Mouse (Mus musculus) heart, adult 18-20 months (tissue): ENCODE data around the gene Dalrd3. TPM values are rescaled to one million over a fixed set of nuclear protein-coding genes. Genes with fewer than 3 reads are reported as not detected.
"Not testable (repeated sequence)": the region's sequence is repeated elsewhere in the genome, so short reads cannot be mapped to it uniquely, and the experiment has no call there.

Experiments used
- DNase-seq, 2 experiments: peaks; one replicate each; pipeline ENCODE4 v3.0.0; 2021 to 2022; ENCODE audit warnings: mixed read lengths in 1 of 2
- total RNA-seq, 2 experiments: library from RNA; stranded (reverse); gene quantifications; 2 replicates each; pipeline ENCODE4 v1.2.3; 2021

Gene Dalrd3
- total RNA-seq, 2 experiments from 2014 or later, result 21.3 to 21.9 TPM

DNA sequence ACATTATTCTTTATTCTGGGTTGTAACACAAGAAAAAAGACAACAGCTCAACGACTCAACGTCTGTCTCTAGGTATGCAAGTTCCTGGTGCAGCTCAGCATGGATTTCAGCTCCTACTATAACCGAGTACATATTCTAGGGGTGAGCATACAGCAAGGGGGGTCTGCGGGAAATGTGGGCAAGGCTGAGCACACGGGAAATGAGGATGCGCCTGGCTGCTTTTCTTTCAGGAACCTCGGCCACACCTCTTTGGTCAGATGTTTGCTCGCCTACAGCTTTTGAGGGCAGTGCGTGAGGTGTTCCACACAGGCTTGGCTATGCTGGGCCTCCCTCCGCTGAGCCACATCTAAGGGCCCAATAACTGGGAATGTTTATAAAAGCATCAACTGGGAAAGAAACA is 2.6 kb downstream of the Dalrd3 start:
- DNase-seq, result peak in 1 of 2 experiments; percentile 1

DNA sequence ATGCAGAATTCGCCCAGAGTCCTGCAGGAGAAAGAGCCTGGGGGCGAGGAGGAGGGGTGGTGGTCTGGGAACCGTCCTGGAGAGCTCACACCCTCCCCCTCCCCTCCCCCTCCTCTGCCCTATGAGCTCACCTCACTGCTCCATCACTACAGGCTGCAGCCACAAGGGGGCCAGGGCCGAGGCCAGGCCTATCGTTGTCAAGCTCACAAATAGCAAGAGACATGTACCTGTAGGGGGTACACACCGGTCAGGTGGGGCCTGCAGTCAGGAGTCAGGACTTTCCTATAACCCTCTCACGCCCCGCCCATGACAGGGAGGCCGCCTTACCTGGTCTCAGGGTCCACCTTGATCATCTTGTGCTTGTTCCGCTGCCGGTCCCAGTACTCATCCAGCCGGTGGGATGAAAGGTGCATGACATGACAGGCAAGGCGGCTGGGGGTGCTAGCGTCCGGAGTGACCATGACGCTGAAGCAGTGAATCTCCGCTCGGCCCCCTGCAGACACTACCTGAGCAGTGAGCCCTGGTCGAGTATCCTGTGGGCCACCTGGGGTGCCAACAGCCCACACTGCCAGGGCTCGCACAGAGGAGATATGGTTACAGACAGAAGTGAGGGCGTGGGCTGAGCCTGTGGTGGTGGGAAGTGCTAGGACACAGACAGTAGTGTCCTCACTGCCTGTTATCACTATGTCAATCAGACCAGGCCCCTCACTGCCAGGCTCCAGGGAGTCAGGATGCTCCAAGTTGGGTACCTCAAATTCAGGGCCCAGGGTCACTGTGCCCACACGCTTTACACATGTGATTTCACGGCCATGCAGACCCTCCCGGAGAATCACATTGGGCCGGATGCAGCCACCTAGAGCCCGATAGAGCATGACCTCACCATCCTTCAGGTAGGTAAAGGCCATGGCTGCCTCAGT is 4.3 kb downstream of the Dalrd3 start:
- DNase-seq, result no peak

GRCm38 (mm10) chr9:108574921-108575320 is 5.2 kb downstream of the Dalrd3 start:
- DNase-seq, result no peak

DNA sequence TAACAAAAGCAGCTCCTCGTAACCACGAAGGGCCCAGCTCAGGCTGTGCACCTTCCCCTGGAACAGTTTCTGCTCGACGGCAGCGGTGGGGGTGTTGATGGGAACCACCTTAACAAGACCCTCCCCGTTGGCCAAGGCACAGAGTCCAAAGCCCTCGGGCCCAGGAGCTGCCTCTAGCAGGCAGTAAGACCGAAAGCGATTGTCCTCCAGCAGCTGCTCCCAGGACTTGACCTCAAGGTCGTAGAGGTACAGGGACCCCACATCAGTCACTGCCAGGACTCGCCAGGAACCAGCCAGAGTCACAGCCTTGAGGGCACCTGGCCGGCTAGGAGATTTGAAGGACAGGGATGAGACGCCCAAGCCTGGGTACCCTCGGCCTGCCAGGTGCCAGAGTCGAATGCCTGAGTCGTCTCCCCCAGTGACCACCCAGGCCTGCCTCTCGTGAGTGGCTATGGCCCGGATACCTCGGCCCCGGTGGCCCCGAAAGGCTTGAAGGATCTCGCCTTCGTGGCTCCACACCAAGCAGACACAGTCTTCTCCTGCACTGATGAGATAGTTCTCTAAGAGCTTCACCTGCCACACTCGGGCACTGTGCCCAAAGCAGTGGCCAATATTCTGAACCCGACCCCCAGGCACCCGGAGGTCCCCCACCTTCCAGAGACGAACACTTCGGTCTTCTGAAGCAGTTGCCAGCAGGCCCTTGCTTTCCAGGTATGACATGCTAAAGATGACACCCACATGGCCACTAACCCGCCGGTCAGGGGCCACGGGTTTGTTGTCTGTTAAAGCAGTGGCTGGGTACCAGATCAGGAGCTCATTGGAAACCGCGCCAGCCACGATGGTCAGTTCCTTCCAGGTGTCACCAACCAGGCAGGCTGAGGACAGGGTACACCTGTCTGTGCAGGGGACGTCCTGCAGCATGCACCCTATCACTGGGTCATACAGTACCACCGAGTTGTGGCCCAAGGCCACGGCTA is 5.9 kb downstream of the Dalrd3 start:
- no peak for DNase-seq

DNA sequence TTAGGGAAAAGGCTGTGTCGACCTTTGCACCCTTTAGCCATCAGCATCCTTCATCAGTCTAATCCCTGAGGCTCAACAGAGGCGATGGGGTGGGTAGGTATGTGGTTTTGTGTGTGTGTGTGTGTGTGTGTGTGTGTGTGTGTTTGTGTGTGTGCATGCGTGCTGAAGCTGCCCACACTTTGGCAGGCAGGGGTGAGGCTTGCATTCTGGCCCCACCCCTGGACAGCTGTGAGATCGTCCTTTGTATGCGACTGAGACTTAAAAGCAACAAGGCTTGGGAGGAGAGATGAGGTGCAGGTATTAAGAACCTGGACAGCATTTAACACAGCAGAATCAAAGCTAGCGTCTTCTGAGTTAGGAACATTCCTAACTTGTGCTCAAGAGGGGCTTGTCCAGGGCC is 7.3 kb downstream of the Dalrd3 start:
- DNase-seq, result no peak

GRCm38 (mm10) chr9:108577934-108578544 is 8.4 kb downstream of the Dalrd3 start:
- DNase-seq, result peak; percentile 47 to 69

DNA sequence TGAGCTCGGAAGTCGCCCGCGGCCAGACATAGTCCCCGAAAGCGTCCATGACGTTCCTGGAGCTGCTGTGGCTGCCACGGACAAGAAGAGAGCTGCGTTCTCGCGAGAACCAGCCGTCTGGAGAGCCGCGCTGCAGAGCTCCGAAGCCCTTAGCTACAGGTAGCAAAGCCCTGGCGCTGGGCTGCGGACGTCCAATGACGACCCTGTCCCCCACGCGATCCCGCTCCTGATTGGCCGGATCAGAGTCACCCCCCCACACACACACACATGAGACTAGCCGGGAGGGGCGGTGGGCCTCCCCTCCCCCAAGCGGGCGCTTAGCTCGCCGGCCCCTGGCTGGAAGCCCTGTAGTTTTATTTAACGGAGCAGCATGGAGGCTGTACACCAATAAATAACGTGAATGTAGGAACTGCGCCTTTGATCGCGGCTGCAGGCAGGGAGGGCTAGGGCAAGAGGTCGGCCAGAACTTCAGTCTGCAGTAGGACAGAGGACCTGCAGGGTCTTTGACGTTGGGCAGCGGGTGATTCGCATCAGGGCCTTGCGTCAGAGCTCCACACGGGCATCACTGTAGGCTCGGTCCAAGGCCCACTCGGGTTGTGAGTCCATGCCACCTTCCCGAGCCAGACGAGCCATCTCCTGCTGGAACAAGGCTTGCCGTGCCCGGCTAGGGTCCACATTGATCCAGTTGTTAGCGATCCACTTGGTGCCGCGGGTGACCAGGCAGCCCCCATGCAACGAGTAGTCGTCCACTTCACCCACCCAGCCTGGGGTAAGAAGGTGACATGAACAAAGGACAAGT is 9.1 kb downstream of the Dalrd3 start, which contains the start of gene Wdr6:
Gene Wdr6, minus strand, starts transcription at position 195 of the 799 bp plus-strand sequence.
- DNase-seq, result peak; percentile 89 to 95

GRCm38 (mm10) chr9:108579344-108579690 is 9.6 kb downstream of the Dalrd3 start:
- DNase-seq, result no peak

DNA sequence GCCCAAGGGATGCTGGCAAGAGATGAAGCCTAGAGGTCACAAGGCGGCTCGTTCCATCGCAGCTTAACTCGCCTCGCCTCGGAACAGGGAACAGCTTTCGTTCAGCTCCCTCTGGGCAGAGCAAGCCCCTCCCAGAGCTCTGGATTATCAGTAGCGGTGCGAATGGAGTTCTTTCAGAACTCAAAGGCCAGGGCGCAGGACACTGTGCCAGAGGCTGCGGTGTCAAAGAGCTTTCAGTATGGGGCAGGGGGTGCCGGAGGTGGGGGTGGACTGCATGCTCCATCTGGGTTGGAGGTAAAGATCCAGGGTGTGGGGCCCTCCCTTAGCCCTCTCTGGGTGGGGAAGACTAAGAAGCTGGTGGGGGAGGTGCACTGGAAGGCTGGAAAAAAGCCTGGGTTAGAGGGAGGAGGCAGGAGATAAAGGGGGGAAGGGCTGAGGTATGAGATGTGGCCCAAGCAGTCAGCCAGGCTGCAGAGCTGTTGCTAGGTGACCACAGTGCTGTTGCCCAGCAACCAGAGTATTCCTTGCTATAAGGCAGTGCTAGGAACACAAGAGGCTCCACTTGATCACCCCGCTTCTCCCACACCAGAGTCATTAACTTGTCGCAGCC is 18.0 kb downstream of the Dalrd3 start:
- peak; percentile 79 to 87 for DNase-seq

DNA sequence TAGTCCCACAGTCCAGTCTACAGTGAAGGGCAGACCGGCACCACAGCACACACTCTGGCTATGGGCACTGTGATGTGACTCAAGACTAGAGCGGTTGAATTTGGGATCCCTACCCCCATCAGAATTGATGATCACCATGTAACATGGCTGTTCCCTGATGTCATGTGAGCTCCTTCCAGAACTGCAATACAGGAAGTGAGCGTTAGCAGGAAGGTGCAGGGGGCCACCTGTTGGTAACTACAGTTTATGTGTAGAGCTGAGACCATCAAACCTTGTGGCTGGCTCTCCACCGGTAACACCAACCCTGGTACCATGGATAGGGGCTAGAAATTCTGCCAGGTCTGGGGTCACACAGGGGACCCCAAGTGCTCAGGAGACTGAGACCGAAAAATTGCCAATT is 19.5 kb downstream of the Dalrd3 start:
- no peak for DNase-seq

GRCm38 (mm10) chr9:108591462-108591861 is 21.8 kb downstream of the Dalrd3 start:
- no peak for DNase-seq

- no peak for DNase-seq
Observed at GRCm38 (mm10) chr9:108594354-108594753, 24.7 kb downstream of the Dalrd3 start.

DNA sequence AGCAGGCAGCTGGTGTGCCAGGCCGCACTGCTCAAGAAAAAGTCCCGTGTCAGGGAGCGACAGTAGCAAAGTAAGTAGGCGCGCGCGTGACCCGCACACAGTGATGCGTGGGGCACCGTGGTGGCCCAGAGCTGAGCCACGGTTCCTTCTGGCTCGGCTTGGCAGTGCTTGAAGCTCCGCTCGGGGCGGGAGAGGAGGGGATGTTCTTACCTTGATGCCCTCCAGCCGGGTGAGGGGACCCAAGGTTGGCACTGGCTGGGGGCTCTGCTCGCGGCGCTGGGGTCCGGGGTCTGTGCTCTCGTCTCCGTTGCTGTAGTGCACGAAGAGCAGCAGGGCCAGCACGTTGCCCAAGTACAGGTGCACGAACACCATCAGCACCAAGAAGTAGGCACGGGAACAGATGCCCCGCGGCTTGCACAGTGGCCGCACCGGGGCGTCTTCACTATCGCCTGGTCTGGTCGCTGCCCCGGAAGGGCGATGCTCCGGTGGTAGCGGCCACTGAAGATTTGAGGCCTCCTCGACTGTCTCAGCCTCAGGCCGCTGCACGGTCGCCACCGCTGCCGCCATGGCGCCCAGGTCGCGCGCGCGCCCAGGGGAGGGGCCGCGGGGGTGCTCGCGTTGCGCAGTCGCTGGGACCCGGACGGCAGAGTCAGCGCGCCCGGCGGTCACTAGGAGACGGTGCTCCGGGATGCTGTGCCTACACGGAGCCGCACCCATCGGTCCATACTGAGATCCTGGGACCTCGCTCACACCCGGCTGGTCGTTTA is 27.5 kb downstream of the Dalrd3 start, which contains the start of gene P4htm:
Gene P4htm, minus strand, starts transcription at position 670 of the 767 bp plus-strand sequence.
- peak; percentile 77 to 81 for DNase-seq

DNA sequence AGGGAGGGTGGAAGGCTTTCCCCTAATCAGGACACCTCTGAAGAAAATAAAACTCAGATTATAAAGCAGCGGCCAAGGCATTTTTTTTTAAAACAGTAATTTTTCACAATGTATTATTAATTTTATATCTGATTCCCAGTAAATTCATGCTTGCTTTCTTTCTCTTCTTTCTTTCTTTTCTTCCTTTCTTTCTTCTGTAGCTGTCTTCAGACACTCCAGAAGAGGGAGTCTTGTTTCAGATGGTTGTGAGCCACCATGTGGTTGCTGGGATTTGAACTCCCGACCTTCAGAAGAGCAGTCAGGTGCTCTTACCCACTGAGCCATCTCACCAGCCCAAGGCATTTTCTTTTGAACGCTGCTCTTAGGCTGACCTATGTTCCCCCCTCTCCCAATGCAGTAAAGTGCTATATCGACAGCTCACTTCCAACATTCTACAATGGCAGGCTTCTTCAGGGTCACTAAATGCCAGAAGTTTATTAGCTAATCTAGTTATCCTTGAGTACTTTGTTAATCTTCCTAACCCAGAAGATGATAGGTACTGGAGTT is 29.4 kb downstream of the Dalrd3 start:
- no peak for DNase-seq

DNA sequence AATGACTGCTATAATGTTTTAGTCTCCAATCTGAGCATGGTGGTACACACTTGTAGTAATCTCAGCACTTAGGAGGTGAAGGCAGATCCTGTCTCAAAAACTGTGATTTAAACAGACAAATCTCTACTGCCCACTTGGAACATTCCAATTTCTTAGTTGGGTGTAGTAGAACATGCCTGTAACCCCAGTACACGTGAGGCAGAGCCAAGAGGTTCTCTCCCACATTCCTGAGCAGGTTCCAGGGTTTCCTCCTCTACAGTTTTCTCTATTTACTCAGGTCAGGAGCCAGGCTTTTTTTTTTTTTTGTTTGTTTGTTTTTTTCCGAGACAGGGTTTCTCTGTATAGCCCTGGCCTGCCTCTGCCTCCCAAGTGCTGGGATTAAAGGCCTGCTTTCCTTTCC is 30.3 kb downstream of the Dalrd3 start:
- no peak for DNase-seq

GRCm38 (mm10) chr9:108601986-108602385 is 32.3 kb downstream of the Dalrd3 start:
- DNase-seq, result no peak

DNA sequence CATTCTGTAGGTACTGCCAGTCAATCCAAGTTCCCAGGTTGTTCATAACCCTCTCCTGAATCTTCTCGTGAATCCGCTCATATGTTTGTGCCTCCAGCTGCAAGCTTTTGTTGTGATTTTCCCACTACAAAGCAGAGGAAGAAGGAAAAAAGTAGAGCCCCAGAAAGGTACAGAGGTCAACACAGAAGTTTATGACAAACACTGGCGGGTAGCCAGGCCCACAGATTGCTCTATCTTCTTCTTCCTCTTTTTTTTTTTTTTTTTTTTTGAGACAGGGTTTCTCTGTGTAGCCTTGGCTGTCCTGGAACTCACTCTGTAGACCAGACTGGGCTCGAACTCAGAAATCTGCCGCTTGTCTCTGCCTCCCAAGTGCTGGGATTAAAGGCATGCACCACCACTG is 38.2 kb downstream of the Dalrd3 start:
- DNase-seq, result not testable (repeated sequence)

GRCm38 (mm10) chr9:108608889-108609288 is 39.2 kb downstream of the Dalrd3 start:
- DNase-seq, result no peak

DNA sequence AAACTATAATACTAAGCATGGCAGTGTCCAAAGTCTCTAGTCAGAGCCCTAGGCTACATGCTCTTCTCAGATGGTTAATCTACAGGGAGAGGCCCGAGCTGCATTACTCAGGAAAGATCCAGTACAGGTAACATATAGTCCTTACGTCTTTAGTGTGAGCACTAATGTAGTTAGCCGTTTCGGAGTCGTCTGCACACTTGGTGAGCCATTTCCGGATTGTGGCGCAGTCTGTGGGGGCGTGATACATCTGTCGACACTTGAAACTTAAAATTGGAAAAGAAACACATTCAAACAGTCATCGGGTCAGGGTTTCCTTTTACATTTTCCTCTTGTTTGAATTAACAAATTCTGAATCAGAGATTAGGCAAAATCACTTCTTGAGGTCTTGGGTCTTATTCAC is 41.8 kb downstream of the Dalrd3 start:
- no peak for DNase-seq

DNA sequence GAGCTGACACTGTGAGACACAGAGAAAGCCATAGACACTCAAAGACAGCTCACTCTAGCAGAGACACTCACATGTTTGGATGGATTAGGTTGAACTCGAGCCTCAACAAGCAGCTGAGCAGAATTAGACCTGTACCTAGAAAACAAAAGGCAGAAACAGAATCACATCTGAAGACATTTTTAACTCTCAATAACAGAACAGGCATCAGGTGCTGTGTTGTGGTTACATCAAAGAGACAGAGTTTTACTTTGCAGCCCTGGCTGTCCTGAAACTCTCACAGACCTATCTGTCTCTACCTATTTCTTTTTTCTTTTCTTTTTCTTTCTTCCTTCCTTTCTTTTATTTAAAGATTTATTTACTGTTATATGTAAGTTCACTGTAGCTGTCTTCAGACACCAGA is 47.6 kb downstream of the Dalrd3 start:
- no peak for DNase-seq
